Mouse (Mus musculus): ENCODE data around the gene Tanc1. TPM values are rescaled to one million over a fixed set of nuclear protein-coding genes. Genes with fewer than 3 reads are reported as not detected.
A peak's percentile ranks its signal among the peaks of the same experiment; 100 is the strongest.

Tanc1 gene
- polyA plus RNA-seq, 1 experiment from 2014 or later: 8.5 TPM

DNA sequence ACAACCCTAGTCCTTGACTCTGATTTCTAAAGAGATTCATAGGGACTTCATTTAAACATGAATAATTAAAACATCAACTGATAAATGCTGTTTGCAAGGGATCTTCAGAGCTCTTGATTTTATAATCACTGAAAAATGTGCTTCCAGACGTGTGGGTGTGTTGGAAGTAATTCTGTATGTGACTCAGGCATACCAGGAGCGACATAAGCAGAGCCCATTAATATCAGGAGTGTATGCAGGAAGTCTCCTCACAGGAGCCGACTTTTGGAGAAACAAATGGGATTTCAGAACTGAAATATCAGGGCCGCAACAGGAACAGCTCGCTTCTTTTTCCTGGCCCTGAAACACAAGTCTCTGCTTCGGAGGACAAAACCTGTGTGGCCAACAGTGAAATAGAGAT is 27.9 kb upstream of the Tanc1 start:
- Histone ChIP-seq H3K9me3 (ENCODE audit: control insufficient read depth) (no peaks in the 10 kb centered on the region), H3K36me3 (ENCODE audit: control insufficient read depth, insufficient read depth) (no peaks in the 10 kb centered on the region), H3K27ac (ENCODE audit: low read depth, low read length) (no peak overlapping the region), H3K4me2 (replicated peaks; ENCODE audit: low read depth) (no peak overlapping the region), H3K27me3 (replicated peaks; ENCODE audit: control insufficient read depth, insufficient read depth, low read length) (no peaks in the 10 kb centered on the region), H3K4me3 (ENCODE audit: low read depth, low read length) (no peak overlapping the region), H3K4me1 (replicated peaks; ENCODE audit: control insufficient read depth, insufficient read depth, low read length) (no peaks in the 10 kb centered on the region), H3K9ac (ENCODE audit: low read depth, low read length) (no peak overlapping the region)
- ATAC-seq: no peak
- 86% methylated on average over 6 of the region's 6 CpGs for WGBS
- TF ChIP-seq CTCF (IDR thresholded peaks at IDR 0.05; ENCODE audit: low read depth): no peak

DNA sequence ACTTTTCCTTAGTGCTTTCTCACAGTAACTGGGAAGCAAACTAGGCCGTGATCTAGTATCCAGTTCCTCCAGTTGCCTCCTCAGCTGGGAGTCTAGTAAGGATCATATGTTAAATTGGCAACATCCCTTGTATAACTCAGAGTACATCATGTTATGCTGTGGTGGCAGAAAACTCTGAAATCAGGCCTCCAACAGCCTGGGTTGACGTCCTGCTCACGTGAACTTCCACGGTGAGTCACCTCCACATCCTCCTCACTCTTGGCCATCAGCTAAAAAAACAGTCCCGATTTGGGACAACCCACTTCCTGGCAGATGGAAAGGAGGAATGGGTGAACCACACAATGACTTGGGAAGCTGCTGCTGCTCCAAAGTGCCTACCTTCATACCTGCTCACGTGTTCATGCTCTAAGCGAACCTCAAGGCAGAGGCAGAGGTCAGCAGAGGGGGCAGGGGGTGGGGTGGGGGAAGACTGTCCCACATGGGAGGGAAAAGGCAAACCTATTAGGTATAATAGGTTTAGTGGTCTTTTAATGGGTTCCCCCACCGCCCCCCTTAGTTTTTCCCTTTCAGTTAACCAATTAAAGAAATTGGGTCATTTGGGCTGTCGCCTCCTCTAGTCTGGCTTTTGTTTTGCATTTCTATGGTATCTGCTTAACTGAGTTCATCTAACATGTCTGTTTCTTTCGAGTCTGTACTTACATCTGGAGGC is 24.3 kb upstream of the Tanc1 start:
- no peaks in the 10 kb centered on the region for H3K4me1 ChIP-seq (replicated peaks; ENCODE audit: control insufficient read depth, insufficient read depth, low read length)
- no peak overlapping the region for H3K4me3 ChIP-seq (ENCODE audit: low read depth, low read length)
- no peaks in the 10 kb centered on the region for H3K36me3 ChIP-seq (ENCODE audit: control insufficient read depth, insufficient read depth)
- no peaks in the 10 kb centered on the region for H3K9me3 ChIP-seq (ENCODE audit: control insufficient read depth)
- H3K27me3 ChIP-seq (replicated peaks; ENCODE audit: control insufficient read depth, insufficient read depth, low read length): no peaks in the 10 kb centered on the region
- H3K4me2 ChIP-seq (replicated peaks; ENCODE audit: low read depth): no peak overlapping the region
- no peak overlapping the region for H3K9ac ChIP-seq (ENCODE audit: low read depth, low read length)
- H3K27ac ChIP-seq (ENCODE audit: low read depth, low read length): no peak overlapping the region
- no peak for TF ChIP-seq CTCF (IDR thresholded peaks at IDR 0.05; ENCODE audit: low read depth)
- ATAC-seq: no peak
- 82% methylated on average over 10 of the region's 10 CpGs for WGBS

DNA sequence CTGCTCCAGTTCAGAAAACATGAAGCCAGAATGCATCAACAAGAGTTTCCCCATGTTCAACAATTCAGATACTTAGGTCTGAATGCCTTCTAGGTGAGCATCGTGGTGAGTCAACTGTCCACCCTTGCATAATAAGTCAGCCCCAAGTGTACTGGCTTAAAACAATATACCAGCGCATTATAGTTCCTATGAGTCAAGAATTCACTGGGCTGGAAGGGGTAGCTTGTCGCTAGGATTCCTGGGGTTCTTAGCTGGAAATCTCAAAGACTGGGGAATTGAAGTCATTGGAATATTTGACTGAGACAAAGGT is 23.8 kb upstream of the Tanc1 start:
- Histone ChIP-seq H3K27me3 (replicated peaks; ENCODE audit: control insufficient read depth, insufficient read depth, low read length) (no peaks in the 10 kb centered on the region), H3K9me3 (ENCODE audit: control insufficient read depth) (no peaks in the 10 kb centered on the region), H3K9ac (ENCODE audit: low read depth, low read length) (no peak overlapping the region), H3K4me3 (ENCODE audit: low read depth, low read length) (no peak overlapping the region), H3K4me2 (replicated peaks; ENCODE audit: low read depth) (no peak overlapping the region), H3K36me3 (ENCODE audit: control insufficient read depth, insufficient read depth) (no peaks in the 10 kb centered on the region), H3K4me1 (replicated peaks; ENCODE audit: control insufficient read depth, insufficient read depth, low read length) (no peaks in the 10 kb centered on the region), H3K27ac (ENCODE audit: low read depth, low read length) (no peak overlapping the region)
- WGBS: 88% methylated on average over 3 of the region's 3 CpGs
- no peak for ATAC-seq
- no peak for TF ChIP-seq CTCF (IDR thresholded peaks at IDR 0.05; ENCODE audit: low read depth)

DNA sequence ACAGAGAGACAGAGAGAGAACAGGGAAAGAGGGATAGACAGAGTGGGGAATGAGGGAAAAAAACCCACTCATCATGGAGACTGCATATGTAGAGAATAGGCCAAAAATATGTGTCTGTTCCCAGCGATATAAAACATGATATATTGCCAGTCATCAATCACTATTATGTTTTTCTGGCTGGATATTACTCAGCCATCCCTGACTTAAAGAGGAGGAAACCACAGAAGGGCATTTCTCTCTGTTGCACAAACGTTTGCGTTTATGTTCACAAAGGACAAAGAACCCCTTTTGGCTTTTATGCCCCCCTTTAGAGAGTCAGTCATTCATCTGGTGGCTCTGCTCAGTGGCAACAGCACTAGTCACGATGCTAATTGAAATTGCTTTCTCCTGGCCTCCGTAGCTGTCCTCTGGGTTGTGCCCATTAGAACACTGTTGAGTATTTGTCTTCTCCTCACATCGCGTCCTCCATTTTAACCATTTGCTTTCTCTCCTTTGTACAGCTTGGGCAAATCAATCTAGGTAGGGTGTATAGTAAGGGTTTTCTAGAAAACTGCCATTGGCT is 18.4 kb upstream of the Tanc1 start:
- H3K4me1 ChIP-seq (replicated peaks; ENCODE audit: control insufficient read depth, insufficient read depth, low read length): no peaks in the 10 kb centered on the region
- no peak for TF ChIP-seq CTCF (IDR thresholded peaks at IDR 0.05; ENCODE audit: low read depth)
- H3K36me3 ChIP-seq (ENCODE audit: control insufficient read depth, insufficient read depth): no peaks in the 10 kb centered on the region
- ATAC-seq: no peak
- no peak overlapping the region for H3K4me3 ChIP-seq (ENCODE audit: low read depth, low read length)
- H3K4me2 ChIP-seq (replicated peaks; ENCODE audit: low read depth): no peak overlapping the region
- no peak overlapping the region for H3K9ac ChIP-seq (ENCODE audit: low read depth, low read length)
- H3K27ac ChIP-seq (ENCODE audit: low read depth, low read length): no peak overlapping the region
- no peaks in the 10 kb centered on the region for H3K27me3 ChIP-seq (replicated peaks; ENCODE audit: control insufficient read depth, insufficient read depth, low read length)
- no peaks in the 10 kb centered on the region for H3K9me3 ChIP-seq (ENCODE audit: control insufficient read depth)
- 49% methylated on average over 7 of the region's 7 CpGs for WGBS

DNA sequence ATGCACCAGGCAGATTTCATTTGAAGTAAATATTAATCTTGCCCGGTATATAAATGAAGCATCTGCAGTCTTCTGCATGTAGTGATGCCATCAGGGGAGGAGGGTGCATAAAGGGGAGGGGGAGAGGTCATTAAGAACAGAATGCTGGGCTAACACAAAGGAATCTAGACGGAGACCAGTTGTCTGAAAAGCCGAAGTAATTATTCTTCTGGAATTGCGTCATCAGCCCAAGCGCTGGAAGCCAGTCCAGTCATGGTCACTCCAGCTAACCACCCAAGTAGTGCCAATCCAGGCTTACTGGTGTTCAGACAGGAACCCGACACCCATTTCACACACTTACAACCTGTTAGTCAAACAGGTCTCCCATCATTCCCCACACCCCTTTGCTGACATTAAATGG is 17.7 kb upstream of the Tanc1 start:
- no peak overlapping the region for H3K4me2 ChIP-seq (replicated peaks; ENCODE audit: low read depth)
- H3K27me3 ChIP-seq (replicated peaks; ENCODE audit: control insufficient read depth, insufficient read depth, low read length): no peaks in the 10 kb centered on the region
- no peaks in the 10 kb centered on the region for H3K36me3 ChIP-seq (ENCODE audit: control insufficient read depth, insufficient read depth)
- H3K9ac ChIP-seq (ENCODE audit: low read depth, low read length): no peak overlapping the region
- no peak for TF ChIP-seq CTCF (IDR thresholded peaks at IDR 0.05; ENCODE audit: low read depth)
- no peak overlapping the region for H3K27ac ChIP-seq (ENCODE audit: low read depth, low read length)
- no peak overlapping the region for H3K4me3 ChIP-seq (ENCODE audit: low read depth, low read length)
- WGBS: 63% methylated on average over 6 of the region's 6 CpGs
- H3K9me3 ChIP-seq (ENCODE audit: control insufficient read depth): no peaks in the 10 kb centered on the region
- no peak for ATAC-seq
- H3K4me1 ChIP-seq (replicated peaks; ENCODE audit: control insufficient read depth, insufficient read depth, low read length): no peaks in the 10 kb centered on the region

DNA sequence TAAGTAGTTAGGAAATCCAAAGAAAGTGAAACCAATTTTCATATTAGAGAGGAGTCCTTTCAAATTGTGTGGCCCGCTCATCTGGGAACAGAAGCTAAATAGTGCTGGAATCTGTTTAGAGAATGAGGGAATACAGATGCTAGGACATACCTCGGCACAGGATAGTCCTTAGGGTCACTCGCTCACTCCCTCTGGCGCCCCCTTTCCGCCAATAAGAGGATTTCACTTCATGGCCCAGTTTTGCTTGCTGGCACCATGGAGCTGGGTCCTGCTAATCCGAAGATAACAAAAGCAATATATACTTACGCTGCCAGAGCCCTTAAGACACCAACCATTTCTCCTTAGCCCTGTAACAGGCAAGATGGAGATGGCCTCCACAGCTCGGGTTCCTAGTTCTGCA is 15.3 kb upstream of the Tanc1 start:
- no peak for ATAC-seq
- H3K36me3 ChIP-seq (ENCODE audit: control insufficient read depth, insufficient read depth): no peaks in the 10 kb centered on the region
- no peaks in the 10 kb centered on the region for H3K9me3 ChIP-seq (ENCODE audit: control insufficient read depth)
- H3K9ac ChIP-seq (ENCODE audit: low read depth, low read length): no peak overlapping the region
- peak; percentile 50 for TF ChIP-seq CTCF (IDR thresholded peaks at IDR 0.05; ENCODE audit: low read depth)
- H3K27ac ChIP-seq (ENCODE audit: low read depth, low read length): no peak overlapping the region
- H3K27me3 ChIP-seq (replicated peaks; ENCODE audit: control insufficient read depth, insufficient read depth, low read length): no peaks in the 10 kb centered on the region
- H3K4me2 ChIP-seq (replicated peaks; ENCODE audit: low read depth): no peak overlapping the region
- 72% methylated on average over 8 of the region's 8 CpGs for WGBS
- H3K4me1 ChIP-seq (replicated peaks; ENCODE audit: control insufficient read depth, insufficient read depth, low read length): no peaks in the 10 kb centered on the region
- no peak overlapping the region for H3K4me3 ChIP-seq (ENCODE audit: low read depth, low read length)

Measured in intestine, postnatal 0 days (tissue).